Mouse (Mus musculus): ENCODE results near the gene Gbx1. TPM values are rescaled to one million over a fixed set of nuclear protein-coding genes. Genes with fewer than 3 reads are reported as not detected.

The Gbx1 gene
- polyA plus RNA-seq, 1 experiment = not detected

DNA sequence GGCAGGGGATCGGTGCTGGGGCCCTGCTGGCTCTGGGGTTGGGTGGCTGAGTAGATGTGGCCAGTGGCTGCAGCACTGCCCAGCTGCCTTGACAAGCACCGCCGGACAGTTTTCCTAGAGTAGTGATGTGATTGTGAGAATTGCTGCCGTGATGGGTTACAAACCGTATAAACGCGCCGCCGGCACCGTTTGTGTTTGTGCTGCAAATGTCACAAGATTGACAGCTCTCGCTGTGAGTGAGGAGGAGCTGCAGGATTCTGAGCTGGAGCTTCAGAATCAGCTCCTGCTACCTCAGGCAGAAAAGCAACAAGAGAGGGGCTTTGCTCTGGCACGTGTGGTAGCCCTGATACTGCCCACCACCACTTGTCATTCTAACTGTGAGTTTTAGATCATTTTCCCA, 60.2 kb downstream of the Gbx1 start:
- Histone ChIP-seq H3K36me3 (replicated peaks; ENCODE audit: low read length) (peaks cover 38% of the 10 kb centered on the region), H3K27me3 (replicated peaks) (peaks cover 5% of the 10 kb centered on the region), H3K4me1 (peaks cover 71% of the 10 kb centered on the region), H3K4me3 (replicated peaks) (peak overlapping the region; percentile 29), H3K9me3 (no peaks in the 10 kb centered on the region)
- no peak for TF ChIP-seq FLI1 (IDR thresholded peaks at IDR 0.05; ENCODE audit: low read length)
- no peak for TF ChIP-seq GATA1 (IDR thresholded peaks at IDR 0.05; ENCODE audit: borderline replicate concordance, low read length)

DNA sequence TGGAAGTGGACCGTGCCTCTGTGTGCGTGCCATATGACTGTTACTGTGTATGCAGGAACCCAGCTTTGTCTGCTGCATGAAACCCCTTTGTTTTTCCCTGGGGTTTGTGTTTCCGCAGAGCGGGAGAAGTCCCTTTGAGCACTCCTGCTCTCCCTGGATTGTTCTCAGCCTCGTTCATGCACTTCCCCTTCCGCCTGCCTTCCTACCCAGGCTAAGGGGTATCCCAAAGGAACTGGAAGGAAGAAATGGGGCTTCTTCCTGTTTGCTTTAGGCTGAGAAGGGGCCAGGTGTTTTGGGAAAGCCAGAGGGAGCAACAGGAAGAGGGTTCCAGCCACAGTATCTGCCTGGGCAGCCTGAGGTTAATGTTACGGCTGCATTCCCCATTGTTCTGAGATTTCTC, 71.4 kb downstream of the Gbx1 start:
- Histone ChIP-seq H3K4me1 (peaks cover 54% of the 10 kb centered on the region), H3K4me3 (replicated peaks) (no peak overlapping the region), H3K9me3 (no peaks in the 10 kb centered on the region), H3K27me3 (replicated peaks) (no peaks in the 10 kb centered on the region), H3K36me3 (replicated peaks; ENCODE audit: low read length) (peaks cover 44% of the 10 kb centered on the region)
- no peak for TF ChIP-seq FLI1 (IDR thresholded peaks at IDR 0.05; ENCODE audit: low read length)
- TF ChIP-seq GATA1 (IDR thresholded peaks at IDR 0.05; ENCODE audit: borderline replicate concordance, low read length) = no peak

DNA sequence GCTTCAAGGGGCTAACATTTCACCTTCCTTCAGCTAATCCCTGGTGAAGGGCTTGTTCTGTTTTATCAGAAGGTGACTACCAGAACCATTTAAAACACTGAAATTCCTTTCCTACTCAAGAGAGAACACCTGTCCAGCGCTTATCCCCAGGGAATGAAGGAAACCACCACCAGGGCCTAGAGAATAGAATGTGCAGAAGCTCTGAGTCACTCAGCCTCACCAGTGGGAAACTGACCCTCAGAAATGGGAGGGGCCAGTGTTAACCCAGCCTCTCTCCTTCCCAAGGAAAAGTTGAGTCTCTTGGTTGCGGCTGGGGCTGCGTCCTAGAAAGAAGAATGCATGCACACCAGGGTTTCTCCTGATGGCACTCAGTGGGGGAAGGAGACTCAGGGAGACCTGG, 71.9 kb downstream of the Gbx1 start:
- peaks cover 54% of the 10 kb centered on the region for H3K4me1 ChIP-seq
- H3K27me3 ChIP-seq (replicated peaks) = no peaks in the 10 kb centered on the region
- H3K36me3 ChIP-seq (replicated peaks; ENCODE audit: low read length) = peaks cover 40% of the 10 kb centered on the region
- TF ChIP-seq GATA1 (IDR thresholded peaks at IDR 0.05; ENCODE audit: borderline replicate concordance, low read length) (no peak), FLI1 (IDR thresholded peaks at IDR 0.05; ENCODE audit: low read length) (no peak)
- peak overlapping the region; percentile 33 for H3K4me3 ChIP-seq (replicated peaks)
- H3K9me3 ChIP-seq = no peaks in the 10 kb centered on the region

DNA sequence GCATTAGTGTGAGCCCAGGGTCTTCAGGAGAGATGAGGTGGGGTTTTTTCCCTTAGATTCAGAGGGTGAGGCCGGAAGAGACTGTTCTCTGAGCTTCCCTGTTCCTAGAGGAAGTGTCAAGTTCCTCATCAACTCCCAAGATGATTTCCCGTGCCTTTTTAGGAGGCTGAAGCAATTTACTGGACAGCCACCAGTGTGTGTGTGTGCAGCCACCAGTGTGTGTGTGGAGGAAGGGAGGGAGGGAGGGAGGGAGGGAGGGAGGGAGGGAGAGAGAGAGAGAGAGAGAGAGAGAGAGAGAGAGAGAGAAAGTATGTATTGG, 73.1 kb downstream of the Gbx1 start:
- H3K27me3 ChIP-seq (replicated peaks) = no peaks in the 10 kb centered on the region
- TF ChIP-seq FLI1 (IDR thresholded peaks at IDR 0.05; ENCODE audit: low read length) (no peak), GATA1 (IDR thresholded peaks at IDR 0.05; ENCODE audit: borderline replicate concordance, low read length) (no peak)
- H3K4me3 ChIP-seq (replicated peaks) = peak overlapping the region; percentile 99
- H3K9me3 ChIP-seq = no peaks in the 10 kb centered on the region
- H3K36me3 ChIP-seq (replicated peaks; ENCODE audit: low read length) = peaks cover 34% of the 10 kb centered on the region
- peaks cover 51% of the 10 kb centered on the region for H3K4me1 ChIP-seq

DNA sequence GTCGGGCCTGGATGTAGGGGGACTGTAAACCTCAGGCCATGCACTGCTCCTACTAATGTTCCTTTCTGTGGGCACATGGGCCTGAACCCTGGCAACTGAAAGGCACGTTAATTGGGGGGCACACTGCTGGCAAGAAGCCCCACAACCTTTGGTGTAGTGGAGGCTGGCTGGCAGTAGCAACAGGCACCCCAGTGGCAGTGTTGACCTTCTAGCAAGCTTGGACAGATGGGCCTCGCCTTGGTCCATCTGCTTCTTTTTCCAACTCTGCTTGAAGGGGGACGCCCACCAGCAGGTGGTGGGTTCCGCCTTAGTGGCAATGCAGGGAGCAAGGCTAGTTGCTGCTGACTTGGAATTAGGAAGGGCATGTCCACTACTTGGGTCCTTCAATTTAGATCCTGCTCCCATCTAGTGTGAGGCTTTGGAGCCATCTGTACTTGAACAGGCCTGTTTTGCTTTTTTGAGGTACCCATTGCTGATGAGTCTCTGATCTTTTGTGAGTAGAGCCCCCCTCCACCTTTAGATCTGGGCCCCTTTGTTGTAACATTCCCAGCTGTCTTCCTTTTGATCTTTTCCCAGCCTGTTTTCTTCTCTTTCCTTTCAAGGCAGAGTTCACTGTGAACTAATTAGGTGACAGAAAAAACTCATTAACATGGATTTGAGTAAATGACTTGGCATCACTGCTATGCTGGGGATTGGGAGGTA, 73.6 kb downstream of the Gbx1 start:
- Histone ChIP-seq H3K4me3 (replicated peaks) (peak overlapping the region; percentile 99), H3K4me1 (peaks cover 51% of the 10 kb centered on the region), H3K9me3 (no peaks in the 10 kb centered on the region), H3K36me3 (replicated peaks; ENCODE audit: low read length) (peaks cover 34% of the 10 kb centered on the region), H3K27me3 (replicated peaks) (no peaks in the 10 kb centered on the region)
- TF ChIP-seq FLI1 (IDR thresholded peaks at IDR 0.05; ENCODE audit: low read length) = no peak
- no peak for TF ChIP-seq GATA1 (IDR thresholded peaks at IDR 0.05; ENCODE audit: borderline replicate concordance, low read length)

Other genes with a start within 250 kb of the Gbx1 start
- gene Kcnh2, start 175.6 kb downstream of the Gbx1 start, polyA plus RNA-seq (2012; ENCODE audit: insufficient read depth, low replicate concordance) = 0.10 TPM in 1 of 2 replicates, not detected in the other
- gene Nos3, start 162.4 kb downstream of the Gbx1 start, polyA plus RNA-seq (2012; ENCODE audit: insufficient read depth, low replicate concordance) = not detected in 2 replicates
- 1.8 and 4.2 TPM in 2 replicates for gene Atg9b, start 135.1 kb downstream of the Gbx1 start, polyA plus RNA-seq (2012; ENCODE audit: insufficient read depth, low replicate concordance)
- gene Abcb8, start 133.5 kb downstream of the Gbx1 start, polyA plus RNA-seq (2012; ENCODE audit: insufficient read depth, low replicate concordance) = 10.6 and 45.2 TPM in 2 replicates
- not detected in 2 replicates for gene Asic3, start 113.8 kb downstream of the Gbx1 start, polyA plus RNA-seq (2012; ENCODE audit: insufficient read depth, low replicate concordance)
- 6.0 and 14.5 TPM in 2 replicates for gene Cdk5, start 103.7 kb downstream of the Gbx1 start, polyA plus RNA-seq (2012; ENCODE audit: insufficient read depth, low replicate concordance)
- 14.7 and 31.0 TPM in 2 replicates for gene Slc4a2, start 103.4 kb downstream of the Gbx1 start, polyA plus RNA-seq (2012; ENCODE audit: insufficient read depth, low replicate concordance)
- 216 and 275 TPM in 2 replicates for gene Fastk, start 81.9 kb downstream of the Gbx1 start, polyA plus RNA-seq (2012; ENCODE audit: insufficient read depth, low replicate concordance)
- gene Tmub1, start 79.3 kb downstream of the Gbx1 start, polyA plus RNA-seq (2012; ENCODE audit: insufficient read depth, low replicate concordance) = 31.6 and 37.8 TPM in 2 replicates
- gene Agap3, start 75.0 kb downstream of the Gbx1 start, polyA plus RNA-seq (2012; ENCODE audit: insufficient read depth, low replicate concordance) = 117 and 284 TPM in 2 replicates
- not detected in 2 replicates for gene Asb10, start 13.8 kb upstream of the Gbx1 start, polyA plus RNA-seq (2012; ENCODE audit: insufficient read depth, low replicate concordance)
- not detected in 2 replicates for gene 4931409K22Rik, start 29.6 kb upstream of the Gbx1 start, polyA plus RNA-seq (2012; ENCODE audit: insufficient read depth, low replicate concordance)
- gene Abcf2, start 50.3 kb upstream of the Gbx1 start, polyA plus RNA-seq (2012; ENCODE audit: insufficient read depth, low replicate concordance) = 49.0 and 53.1 TPM in 2 replicates
- gene Chpf2, start 59.5 kb upstream of the Gbx1 start, polyA plus RNA-seq (2012; ENCODE audit: insufficient read depth, low replicate concordance) = 36.1 and 95.0 TPM in 2 replicates
- 0.76 TPM in 1 of 2 replicates, not detected in the other for gene Smarcd3, start 97.2 kb upstream of the Gbx1 start, polyA plus RNA-seq (2012; ENCODE audit: insufficient read depth, low replicate concordance)
- gene Nub1, start 158.3 kb upstream of the Gbx1 start, polyA plus RNA-seq (2012; ENCODE audit: insufficient read depth, low replicate concordance) = 37.7 and 58.3 TPM in 2 replicates
- gene Wdr86, start 203.5 kb upstream of the Gbx1 start, polyA plus RNA-seq (2012; ENCODE audit: insufficient read depth, low replicate concordance) = not detected in 2 replicates
- gene Crygn, start 230.8 kb upstream of the Gbx1 start, polyA plus RNA-seq (2012; ENCODE audit: insufficient read depth, low replicate concordance) = not detected in 2 replicates

Data from megakaryocyte, embryonic 14.5 days (primary cell).